Mouse (Mus musculus) skeletal muscle tissue, adult 2 months (tissue): ENCODE results near the gene Zfp398.

Experiments
- DNase-seq: peaks from one replicate; pipeline ENCODE4 v3.0.0-alpha.2; 2012; ENCODE audit warnings: low read depth, low spot score

The Zfp398 gene

DNA sequence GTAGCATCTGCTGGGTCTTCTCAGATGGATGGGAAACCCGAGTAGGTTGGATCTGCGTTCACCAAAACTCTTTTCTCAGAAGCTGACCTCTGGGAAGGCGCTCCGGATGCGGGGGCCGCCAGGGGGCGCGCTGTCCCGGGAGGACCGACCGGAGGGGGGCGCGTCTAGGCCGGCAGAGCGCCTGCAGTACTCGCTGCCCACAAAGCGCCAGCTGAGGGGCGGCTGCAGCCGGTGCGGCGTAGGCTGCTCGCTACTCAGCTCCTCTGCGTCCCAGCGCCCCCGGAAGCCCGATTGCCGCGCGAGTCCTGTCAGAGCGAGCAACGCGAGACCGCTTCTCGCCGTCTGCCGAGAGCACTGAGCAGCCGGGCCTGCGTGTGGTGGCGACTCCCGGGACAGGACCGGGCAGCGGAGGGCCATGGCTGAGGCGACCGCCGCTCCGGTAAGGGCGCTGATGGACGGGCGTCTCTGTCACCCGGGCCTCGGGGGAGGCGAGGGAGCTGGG lies at the start of gene Zfp398:
Zfp398 (plus strand) TSS at position 180 of the 502 bp plus-strand sequence.
- peak; percentile 90 for DNase-seq

DNA sequence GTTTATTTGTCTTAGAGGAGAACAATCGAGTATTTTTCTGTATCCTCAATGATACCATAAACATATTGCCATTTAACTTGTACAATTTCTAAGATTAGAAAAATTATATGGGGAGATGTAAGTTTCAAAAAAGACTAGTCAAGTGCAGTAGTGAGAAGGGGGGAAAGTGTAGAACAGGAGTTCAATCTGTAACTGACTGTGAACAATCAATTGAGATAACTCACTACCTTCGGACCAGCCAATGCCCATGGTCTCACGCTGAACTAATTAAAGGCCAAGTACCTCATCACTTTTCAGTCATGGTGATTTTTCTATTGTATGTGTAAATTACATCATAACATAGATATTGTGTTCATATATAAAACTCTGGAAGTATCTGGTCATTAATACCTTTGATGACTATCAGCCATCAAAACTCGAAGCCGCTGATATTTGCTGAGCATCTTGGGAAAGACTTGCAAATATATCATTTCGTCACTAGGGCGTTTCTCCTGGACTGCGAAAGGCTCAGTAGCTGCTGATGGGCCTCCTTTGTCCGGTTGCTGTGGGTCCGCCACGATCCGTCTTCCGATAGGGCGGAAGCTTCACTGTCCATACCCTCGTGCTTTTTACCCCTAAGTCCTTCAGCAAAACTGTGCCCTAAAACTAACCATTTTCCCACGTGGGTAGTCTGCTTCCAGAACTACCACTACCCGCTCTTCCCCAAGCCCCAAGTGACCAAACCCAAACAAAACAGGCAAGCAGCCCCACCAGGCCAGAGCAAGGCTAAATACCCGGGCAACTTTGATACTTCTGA lies 47.3 kb upstream of the Zfp398 start:
- DNase-seq, result peak; percentile 94

DNA sequence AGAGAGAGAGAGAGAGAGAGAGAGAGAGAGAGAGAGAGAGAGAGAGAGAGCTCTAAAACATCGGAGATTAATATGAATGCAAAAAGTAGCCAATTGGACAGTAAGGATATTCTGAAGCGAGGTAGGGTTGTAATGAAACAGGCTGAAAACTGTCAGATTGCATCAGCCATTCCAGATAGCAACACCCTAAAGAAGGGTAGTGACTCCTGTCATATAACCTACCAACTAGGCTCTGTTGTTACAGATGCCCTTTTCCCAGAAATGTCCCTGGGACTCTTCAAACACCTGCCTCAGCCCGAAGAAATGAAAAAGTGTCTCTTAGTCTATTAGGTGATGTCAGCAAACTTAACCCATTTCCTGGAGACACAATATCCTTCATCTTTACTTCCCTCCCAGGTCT lies 46.6 kb upstream of the Zfp398 start:
- no peak for DNase-seq

DNA sequence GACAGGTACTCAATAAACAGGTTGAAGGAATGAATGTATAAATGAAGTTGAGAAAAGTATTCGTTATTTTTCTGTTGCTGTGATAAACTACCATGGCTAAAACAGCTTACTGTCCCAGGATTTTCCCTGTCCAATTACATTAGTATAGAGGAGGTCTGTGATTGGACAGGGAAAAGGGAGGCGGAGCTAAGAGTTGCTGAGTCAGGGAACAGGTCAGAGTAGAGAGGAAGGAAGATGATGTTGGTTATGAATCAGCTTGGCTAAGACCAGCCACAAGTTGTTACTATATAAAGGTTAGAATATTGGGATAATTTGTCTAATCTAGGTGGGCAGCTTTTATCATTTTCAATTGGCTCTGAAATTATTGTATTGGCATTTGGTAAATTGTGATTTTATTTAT lies 44.7 kb upstream of the Zfp398 start:
- no peak for DNase-seq

DNA sequence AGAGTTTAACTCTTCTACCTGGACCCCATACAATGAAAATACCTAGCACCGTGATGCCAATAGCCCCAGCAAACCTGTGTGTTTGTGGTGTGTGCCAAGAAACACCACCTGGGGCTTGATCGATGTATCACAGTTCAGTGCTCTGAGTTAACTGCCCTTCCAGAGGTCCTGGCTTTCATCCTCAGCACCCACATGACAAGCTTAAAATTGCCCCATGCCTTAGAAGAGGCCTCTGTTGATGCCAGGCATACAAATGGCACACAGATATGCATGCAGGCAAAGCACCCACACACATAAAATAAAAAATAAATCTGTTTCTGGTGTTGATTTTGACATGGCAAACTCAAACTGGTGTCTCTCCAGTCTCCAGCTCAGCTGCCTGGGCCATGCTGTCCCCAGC lies 42.9 kb upstream of the Zfp398 start:
- DNase-seq, result no peak

DNA sequence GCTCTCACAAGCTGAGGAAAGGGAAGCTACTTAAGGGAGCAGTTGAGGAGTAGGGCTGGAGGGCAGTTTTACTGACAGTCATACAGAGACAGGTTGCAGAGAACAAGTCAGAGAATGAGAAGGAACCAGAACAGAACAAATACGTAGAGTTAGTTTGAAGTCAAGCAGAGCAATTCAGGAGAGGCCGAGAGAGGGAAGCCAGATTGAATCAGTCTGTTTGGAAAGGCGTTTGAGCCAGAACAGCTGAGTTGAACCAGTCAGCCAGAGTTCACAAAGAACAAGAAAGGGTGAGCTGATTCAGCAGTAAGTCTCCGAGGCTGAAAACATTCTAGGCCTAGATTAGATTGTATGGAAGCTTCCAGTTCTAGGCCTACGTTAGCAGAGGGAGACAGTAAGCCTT lies 42.2 kb upstream of the Zfp398 start:
- DNase-seq, result no peak

DNA sequence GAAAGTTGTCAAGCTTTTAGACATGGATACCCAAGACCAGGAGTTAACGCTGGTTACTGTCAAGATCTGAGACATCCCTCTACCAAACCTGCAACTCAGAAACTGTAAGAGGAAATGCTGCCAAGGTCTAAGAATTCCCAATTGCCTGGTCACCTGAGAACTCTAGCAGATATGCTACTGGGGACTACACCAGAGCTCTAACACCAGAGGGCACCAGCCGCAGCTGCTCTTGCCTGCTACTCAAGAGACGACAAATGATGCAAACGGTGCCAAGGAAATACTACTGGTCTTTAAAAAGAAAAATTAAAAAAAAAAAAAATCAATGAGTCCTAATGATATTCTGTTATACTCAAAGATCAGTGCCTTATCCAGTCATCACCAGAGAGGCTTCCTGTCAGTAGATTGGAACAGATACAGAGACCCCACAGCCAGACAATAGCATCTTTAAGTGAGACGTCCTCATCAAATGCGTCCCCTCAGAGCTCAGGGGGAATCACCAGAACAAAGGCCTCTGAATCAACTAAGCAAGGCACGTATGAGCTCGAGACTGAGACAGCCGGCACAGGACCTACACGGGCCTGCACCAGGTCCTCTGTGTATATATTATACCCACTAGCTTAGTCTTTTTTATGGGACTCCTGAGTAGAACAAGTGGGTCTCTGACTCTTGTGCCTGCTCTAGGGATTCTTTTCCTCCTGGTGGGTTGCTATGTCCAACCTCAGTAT lies 41.2 kb upstream of the Zfp398 start:
- no peak for DNase-seq

DNA sequence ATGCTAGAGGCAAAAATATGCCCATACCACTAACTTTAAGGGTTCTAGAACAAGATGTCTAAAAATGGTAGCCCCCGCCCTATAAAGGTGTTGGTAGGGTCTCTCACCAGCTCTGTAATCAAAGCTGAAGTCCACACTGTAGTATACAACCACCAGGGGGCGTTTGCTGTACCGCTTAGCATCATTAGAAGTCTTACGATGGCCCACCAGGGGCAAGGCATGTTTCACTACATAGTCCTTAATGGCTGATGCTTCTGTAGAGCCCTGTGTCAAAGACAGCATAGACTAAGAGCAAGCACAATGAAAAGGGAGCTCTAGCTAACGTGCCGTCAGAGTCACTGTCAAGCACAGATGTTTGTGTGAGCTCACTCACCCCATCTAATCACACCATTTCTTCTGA lies 36.4 kb upstream of the Zfp398 start:
- peak; percentile 56 for DNase-seq

DNA sequence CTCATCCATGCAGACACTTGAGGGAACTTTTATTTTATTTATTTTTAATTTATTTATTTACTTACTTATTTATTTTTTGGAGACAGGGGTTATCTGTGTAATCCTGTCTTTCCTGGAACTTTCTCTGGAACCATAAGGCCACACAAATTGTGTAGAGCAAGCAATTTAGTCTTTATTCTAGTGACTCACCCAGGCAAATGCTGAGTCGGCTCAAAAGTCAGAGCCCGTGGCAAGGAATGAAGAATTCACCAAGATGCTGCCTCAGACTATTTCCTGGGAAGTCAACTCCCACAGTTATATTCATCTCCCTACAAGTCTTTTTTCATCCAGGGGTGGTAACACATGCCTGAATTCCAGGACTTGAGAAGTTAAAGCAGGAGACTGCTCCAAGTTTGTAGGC lies 29.9 kb upstream of the Zfp398 start:
- no peak for DNase-seq

DNA sequence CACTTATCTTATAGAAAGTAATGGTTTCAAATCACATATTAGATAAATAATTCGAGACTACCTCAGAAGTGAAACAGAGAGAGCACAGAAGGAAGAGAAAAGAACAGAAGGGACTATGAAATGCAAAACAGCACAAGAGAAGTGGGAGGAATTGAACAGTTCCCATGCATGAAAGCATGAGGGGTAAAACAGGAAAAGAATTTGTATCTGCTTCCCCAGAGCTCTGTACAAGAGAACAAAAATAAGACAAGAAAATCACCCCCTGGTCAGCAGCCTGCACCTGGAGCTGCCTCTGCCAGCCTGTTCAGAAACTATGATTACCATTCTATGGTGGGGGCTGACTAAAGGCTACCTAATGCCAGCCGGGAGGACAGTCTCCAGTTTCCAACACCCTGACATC lies 28.0 kb upstream of the Zfp398 start:
- no peak for DNase-seq

DNA sequence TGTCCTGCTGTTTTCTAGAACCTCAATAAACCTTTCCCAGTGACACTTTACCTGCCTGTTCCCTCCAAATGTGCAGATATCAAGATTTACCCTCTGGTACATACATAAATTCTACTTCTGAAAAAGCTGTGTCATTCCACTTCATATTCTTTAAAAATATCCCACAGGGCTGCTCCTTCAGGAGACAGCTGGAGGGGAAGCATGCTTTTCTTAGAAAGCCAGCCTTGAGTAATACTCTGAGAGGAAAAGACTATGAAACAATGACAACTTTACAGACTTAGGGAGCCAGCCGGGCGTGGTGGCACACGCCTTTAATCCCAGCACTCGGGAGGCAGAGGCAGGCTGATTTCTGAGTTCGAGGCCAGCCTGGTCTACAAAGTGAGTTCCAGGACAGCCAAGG lies 26.9 kb upstream of the Zfp398 start:
- DNase-seq, result no peak

DNA sequence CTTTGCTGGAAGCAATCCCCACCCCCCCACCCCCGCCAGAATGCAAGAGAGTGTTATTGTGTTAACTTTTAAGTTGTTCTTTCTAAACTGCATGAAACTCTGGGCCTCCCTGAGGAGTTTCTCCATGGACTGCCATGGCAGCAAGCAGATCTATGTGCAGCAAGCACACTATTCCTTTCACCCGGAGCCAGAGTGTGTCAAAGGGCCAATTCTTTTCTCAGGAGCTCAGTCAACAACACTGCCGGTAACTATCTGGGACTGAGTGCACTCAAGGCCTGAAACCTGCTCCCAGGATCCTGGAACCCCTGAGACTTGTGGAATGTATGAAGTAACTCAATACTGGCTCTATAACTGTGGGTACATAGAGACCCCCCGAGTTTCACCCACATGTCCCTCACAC lies 26.4 kb upstream of the Zfp398 start:
- DNase-seq, result no peak

DNA sequence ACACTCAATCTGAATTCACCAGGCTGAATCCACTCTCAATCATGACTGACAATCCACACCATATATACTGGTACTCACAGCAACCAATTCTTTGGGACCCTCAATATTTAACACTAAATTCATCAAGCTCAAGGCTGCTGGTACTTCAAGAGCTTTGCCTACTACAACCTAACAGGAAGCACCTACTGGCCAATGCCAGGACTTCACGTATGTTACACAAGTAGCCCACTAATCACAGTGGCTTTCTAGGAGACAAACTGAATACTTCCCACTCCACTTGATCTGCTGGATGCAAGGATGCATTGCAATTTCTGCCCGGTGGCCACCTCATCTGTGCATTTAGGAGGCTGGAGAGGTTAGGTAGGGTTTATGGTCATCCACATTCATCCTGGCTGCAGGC lies 25.3 kb upstream of the Zfp398 start:
- DNase-seq, result no peak

DNA sequence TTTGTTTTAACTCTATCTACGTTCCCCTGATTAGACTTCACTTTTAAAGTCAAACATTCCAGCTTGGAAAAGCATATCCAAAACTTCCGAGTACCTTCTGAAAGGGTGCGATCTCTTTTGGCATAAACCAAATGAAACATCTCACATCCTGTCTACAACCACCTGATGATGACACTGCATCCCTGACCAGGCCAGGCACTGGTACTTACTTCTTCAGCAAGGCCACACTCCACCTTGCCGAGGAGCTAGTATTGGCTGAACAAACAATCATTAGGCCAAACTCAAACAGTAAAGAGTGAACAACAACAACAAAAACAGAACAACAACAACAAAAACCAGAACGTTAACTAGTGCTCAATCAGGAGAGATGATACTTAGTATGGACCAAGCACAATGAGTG lies 24.1 kb upstream of the Zfp398 start:
- no peak for DNase-seq

DNA sequence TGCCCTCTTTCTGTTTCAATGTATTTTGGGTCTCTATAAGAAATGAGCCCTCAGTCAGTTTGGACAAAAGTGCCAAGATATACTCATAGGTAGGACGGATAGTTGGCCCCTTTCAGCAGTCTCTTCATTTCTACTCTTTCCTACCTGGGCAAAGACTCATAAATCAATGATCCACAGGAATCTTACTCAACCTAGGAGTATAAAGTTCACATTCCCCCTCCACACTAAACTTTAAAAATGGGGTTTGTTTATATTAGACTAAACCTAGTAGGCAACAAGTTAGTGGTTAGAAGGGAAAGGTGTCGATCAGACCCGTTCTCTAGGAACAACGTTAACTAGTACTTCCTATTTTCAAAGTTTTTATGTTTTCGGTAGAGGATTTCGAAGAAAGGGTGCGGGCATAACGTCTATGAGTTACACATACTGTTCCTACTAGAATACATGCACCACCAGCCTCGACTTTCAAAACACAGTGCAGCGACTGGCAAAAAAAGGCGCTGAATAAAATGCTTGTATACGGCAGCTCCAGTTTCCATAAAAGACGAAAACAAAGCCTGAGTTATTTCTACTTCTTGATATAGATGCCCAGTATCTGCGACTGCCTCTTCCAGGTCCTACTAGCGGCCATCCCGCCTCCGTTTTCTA lies 23.1 kb upstream of the Zfp398 start:
- no peak for DNase-seq

DNA sequence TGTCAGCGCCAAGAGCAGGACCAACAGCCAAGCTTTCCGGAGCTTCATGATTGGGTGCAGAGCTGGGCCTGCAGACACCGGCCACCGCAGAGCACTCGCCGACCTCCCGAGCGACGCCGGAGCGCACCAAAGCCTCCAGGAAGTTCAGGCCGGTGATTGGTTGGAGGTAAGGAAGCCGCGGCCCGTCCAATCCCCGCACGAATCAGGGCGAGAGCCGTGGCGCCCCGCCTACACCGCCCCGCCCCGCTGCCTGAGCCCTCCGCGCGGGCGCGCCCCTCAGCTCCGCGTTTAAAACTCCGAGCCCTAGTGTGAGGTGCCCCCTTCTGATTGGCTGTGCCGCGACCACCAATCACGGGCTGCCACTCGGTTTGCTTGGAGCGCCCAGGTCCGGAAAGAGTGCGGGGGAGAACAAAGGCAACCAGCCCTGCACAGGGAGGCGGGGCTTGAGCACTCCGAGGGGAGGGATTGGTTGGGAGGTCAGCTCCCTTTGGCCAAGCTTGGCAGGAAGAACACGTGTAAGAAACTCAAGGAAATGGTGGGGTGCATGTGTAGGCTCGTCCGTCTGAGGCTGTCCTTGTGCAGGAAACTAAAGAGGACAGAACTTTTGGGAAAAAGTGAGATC lies 22.1 kb upstream of the Zfp398 start, which contains the start of gene Pdia4:
Pdia4 (minus strand) TSS at position 174 of the 622 bp plus-strand sequence.
- DNase-seq, result peak; percentile 98

DNA sequence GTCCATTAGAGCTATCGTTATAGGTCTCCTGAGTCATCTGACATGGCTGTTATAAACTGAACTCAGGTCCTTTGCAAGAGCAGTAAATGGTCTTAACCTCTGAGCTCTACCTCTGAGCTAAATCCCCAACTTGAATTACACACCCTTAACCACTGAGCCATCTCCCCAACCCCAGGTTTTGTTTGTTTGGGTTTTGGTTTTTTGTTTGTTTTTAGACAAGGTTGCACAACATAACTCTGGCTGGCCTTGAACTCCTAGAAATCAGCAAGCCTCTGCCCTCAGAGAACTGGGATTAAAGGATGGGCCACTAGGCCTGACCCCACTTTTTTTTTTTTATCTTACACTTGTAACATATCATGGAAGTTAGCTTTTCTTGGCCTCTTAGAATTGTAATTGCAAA lies 19.3 kb upstream of the Zfp398 start:
- no peak for DNase-seq

DNA sequence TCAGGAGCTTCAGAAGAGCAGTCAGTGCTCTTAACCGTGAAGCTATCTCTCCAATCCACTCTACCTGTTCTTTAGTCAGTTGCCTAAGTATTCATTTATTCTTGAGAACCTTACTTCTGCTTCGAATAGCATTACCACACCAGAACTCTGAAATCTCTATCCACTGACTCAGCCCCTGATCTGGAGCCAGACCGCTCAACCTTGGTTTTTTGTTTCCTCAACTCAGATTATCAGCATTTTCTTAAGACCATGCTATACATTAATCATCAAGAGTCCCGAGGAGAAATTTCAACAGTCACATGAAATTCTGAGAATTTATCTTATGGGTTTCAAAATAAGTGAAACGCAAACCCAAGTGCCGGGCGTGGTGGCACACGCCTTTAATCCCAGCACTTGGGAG lies 16.7 kb upstream of the Zfp398 start:
- no peak for DNase-seq

DNA sequence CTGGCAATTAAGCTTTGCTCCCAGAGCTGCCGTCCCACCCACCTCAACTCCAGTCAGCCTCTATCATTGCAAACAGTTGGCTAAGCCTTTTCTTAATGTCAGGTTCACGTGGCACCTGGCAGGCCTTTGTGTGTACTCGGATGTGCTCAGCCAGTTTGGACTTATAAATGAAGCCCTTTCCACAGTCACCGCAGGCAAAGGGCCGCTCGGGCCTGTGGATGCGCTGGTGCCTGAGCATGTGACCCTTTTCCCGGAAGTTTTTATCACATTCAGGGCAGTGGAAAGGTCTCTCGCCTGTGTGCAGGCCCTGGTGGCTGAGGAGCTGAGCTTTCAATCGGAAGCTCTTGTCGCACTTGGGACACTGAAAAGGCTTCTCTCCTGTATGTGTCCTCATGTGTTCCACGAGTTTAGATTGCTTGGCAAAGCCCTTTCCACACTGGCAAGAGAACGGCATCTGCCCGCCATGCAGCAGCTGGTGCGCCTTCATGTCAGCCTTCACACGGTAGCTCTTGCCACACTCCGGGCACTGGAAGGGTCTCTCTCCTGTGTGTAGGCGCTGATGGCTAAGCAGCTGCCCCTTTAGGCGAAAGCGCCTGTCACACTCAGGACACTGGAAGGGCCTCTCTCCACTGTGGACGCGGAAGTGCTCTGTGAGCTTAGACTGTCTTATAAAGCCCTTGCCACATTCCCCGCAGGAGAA lies 15.7 kb upstream of the Zfp398 start:
- DNase-seq, result no peak

DNA sequence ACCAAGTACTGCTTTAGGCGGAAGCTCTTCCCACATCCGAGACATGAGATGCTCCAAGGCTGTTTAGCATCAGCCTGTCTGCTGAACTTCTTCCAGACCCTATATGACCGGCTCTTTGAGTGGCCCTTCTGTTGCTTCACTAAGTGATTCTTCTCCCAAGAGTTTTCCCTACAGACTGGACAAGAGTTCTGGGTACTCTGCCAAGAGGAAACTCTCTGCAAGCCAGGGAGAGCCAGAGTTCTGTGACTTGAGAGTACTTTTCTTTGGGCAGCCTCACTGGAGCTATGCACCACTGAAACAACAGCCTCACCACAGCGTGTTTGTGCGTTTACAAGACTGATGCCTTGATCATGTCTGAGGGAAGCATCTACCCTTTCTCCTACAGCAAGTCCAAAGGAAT lies 14.2 kb upstream of the Zfp398 start:
- DNase-seq, result no peak

DNA sequence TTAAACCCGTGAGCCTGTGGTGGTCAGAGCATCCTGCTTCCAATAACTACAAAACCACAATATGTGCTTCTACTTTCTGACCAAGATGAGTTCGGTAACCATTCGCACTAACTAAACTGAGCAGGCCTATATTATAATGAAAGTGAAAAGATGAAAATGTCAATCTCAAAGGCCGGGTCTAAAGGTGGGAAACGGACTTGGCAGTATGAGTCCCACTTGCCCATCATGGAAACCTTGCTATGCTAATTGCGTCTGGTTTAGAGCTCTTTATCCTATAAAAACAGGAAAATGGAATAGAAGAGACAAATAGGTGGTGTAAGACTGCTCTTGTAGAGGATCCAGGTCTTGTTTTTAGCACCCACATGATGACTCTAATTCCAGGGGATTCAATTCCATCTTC lies 13.7 kb upstream of the Zfp398 start:
- no peak for DNase-seq
